Mouse (Mus musculus) erythroid progenitor cell, adult 5-6 weeks (primary cell): ENCODE data around the gene Ulk4. TPM values are rescaled to one million over a fixed set of nuclear protein-coding genes. Genes with fewer than 3 reads are reported as not detected.

ENCODE experiments used
- ATAC-seq: replicated peaks from 2 replicates; pipeline ENCODE4 v1.8.0; 2016; ENCODE audit warnings: moderate number of reproducible peaks, mild to moderate bottlenecking, moderate TSS enrichment, inconsistent platforms; ENCODE audit not compliant: poor library complexity, low FRiP score, severe bottlenecking
- total RNA-seq, 2 experiments: library from RNA; stranded (forward) in 1 of 2; stranded (reverse) in 1 of 2; fragments of 150-400 nt in 1 of 2; fragments of 186-747, 209-891 nt in 1 of 2; gene quantifications; 2 replicates each; pipeline versions ENCODE4 v1.2.3 to v1.2.4; 2015 to 2017; ENCODE audit warnings: low replicate concordance in 2 of 2

The Ulk4 gene
- total RNA-seq, 2 experiments from 2014 or later: 2.5 TPM; not detected in 1

DNA sequence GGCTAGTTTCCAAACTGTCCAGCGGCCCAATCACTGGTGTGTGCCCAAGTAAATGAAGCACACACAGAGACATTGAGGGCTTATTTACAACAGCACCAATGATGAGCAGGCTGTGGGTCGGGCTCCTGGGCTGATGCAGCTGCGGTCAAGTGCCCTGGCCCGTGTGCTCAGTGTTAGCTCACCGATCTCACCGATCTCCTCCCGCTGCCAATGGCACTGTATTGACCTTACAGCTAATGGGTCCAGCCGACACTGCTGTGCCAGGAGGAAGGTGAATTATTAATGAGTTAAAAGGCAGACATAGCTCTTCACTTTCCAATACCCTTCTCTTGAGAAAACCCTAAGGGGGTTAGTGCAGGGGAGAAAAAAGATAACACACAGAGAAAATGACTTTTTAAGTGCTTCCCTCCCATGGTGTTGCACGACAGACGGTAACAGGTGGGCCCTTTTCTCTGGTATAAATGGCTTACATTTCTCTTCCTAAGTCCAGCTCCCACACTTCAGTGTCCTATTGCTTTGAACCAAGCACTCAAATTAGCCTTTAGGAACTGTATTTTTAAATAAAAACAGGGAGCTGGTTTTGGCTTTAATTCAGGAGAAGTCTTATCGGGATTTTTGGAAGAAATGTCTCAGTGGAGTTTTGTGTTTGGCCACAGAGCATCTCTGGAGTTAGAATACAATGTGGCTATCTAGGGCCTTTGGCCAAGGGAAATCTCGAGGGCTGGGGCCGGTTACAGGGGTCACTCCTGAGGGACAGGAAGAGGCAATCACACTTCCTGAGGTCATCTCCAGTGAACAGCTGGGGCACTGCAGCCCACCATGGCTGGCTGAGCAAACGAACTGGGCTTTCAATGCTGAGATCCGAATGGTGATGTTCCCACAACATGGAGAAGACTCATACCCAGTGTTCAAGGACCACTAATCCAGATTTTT, 282.5 kb downstream of the Ulk4 start:
- ATAC-seq: no peak

DNA sequence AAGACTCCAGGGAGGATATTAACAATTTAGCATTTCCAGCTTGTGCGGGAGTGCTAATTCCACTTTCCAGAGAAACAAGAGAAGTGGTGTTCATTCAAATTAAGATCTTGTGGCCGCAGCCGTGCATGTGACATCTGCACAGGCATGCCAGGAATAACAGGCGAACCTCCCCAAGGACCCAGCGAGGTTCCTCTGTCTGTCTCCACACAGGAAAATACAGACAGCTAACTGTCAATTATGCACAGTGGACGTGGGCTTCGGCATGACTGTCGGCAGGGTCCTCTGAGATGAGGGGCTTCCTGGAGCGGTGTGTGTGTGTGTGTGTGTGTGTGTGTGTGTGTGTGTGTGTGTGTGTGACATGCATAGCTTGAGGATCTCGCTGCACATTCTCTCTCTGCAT, 284.0 kb downstream of the Ulk4 start:
- ATAC-seq: no peak

DNA sequence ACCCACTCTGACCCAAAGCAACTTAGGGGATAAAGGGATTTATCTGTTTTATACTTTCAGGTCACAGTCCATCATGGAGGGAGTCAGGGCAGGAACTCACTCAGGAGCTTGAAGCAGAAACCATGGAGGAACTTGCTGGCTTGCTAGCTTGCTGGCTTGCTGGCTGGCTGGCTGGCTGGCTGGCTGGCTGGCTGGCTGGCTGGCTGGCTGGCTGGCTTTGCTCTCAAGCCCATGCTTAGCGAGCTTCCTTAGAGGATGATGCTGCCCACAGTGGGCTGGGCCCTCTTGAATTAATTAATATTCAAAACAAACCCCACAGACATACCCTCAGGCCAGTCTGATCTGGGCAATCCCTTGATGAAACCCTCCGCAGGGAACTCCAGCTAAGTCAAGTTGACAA, 285.2 kb downstream of the Ulk4 start:
- ATAC-seq: no peak

DNA sequence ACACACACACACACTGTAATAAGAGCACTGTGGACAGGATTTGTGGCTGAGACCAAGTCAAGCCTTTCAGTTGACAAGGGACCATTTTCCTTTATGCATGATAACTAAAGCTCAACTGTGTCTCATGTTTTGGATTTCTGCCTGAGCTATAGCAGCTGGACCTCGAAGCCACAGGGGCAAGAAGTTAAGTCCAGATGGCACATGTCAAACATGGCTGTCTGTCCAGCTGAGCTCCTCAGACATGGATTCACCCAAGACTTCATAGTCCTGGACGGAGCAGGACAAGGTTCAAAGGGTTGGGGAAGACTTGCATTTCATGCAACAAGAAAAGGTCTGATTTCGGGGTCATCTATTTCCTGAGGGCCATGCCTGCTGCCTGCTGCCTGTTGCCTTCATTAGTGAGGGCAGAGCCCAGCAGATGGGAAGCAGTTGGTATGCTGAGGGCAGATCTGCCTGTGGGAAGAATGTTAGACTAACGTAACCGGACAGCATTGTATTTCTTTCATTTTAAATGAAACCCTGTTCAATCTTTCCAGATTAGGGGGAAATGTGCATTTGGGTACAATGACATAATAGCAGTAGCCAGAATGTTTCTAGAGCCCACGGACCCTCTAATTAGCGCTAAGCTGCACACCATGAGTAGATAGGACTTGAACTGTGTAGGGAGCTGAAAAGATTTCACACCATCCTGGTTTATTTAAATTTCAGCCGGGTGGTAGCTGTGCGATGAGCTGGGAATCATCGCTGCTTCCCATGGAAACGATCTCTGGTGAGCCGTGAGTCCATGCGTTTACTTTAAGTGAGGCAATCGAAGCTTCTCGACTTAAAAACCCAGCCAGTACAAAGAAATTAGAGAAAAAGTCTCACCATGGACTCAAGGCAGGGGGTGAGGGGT, 286.9 kb downstream of the Ulk4 start:
- no peak for ATAC-seq

DNA sequence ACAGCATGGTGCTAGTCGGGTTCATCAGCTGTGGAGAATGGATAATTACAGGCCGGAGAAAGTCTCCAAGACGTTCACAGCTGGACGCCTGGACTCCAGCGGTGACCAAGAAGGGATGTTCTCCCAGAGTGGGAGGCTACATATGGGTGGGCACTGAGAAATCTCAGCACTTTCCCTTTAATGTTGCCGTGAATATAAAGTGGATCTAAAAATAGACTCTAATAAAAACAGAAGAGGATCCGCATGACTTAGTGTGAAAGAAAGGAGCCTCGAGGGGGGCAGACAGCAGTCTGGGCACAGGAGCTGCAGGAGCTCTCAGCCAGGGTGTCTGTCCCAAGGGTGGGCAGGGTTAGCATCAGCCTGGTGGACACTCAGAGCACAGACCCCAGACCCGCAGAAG, 288.9 kb downstream of the Ulk4 start:
- ATAC-seq: no peak

DNA sequence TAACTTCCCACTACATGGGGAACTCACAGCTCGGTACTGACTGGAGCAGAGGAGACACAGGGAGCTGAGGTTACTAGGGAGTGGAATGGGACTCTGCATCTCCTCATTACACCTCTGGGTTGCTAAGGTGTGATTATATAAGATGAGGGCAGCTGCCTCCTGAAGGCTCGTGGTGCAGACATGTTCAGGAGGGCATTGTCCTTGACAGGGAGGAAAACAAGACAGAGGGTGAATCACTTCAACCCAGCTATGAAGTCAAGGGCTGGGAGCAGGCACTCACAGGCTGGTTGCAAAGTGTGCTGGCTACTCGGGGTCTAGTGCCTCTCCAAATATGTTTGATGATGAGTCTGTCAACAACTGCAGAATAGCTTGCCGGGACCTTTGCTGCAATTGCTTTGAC, 290.0 kb downstream of the Ulk4 start:
- no peak for ATAC-seq

DNA sequence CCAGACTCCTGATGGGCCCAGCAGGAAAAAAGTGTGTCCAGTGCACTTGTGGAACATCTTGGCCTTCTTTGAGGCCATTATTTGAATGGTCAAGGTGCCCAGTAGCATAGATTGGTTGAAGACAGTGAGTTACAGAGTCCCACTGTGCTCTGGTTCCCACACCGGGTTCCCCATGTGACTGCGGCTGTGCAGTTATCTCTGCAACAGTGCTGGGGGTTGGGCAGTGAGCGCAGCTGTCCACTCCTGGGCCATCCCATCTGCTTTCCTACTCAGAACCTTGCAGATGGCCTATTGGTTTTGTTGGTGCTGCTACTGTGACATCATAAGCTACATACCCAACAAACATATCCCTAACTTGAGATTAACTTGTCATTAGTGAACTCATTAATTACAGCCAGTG, 290.7 kb downstream of the Ulk4 start:
- no peak for ATAC-seq

DNA sequence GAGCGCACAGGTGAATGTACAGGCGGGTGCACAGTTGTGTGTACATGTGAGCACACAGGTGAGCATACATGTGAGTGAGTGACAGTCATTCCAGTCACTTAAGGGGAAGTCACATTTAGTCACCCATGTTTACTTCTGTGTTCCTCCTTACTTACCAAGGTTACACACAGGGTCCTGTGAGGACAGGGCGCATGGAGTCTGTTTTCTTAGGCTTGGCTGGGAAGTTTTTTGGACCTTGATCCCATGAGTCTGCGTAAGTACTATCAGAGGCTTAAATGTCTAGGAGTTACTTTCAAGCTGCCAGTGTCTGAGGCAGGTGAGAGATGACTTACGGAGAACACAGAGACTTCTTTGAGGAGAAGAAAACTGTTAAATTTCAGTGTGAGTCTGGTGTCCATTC, 291.5 kb downstream of the Ulk4 start:
- no peak for ATAC-seq

DNA sequence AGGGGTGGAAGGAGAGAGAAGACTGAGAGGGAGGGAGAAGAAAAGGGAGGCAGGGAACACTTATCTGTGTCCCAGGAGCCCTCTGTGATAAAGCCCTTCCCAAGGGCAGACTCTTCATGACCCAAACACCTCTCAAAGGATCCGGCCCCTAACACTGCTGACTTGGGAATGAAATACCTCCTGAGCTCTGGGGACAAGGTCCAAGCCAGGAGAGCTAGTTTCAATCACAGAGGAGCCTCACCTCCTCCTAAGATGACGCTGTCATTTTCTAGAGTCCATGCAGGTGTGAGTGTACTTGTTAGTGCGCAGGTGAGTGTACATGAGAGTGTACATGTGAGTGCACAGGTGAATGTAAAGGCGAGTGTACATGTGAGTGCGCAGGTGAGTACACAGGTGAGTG, 292.0 kb downstream of the Ulk4 start:
- no peak for ATAC-seq

DNA sequence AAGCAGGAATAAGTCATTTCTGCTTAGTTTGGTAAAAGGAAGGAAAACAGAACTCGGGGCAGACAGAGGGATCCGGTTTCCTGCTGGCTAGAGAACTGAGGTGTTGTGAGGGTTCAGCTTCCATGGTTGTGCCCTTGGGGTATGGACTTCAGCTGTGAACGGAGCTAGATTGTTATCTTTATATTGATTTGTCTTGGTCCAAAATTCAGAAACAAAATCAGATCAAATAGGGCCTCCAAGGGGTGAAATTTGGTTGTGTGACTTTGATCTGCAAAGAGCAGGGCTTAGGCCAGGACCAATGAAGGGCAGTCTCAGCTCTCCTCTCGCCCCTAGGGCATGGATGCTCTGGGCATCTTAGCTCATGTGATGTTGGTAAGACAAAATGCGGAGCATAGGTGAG, 292.5 kb downstream of the Ulk4 start:
- ATAC-seq: no peak

DNA sequence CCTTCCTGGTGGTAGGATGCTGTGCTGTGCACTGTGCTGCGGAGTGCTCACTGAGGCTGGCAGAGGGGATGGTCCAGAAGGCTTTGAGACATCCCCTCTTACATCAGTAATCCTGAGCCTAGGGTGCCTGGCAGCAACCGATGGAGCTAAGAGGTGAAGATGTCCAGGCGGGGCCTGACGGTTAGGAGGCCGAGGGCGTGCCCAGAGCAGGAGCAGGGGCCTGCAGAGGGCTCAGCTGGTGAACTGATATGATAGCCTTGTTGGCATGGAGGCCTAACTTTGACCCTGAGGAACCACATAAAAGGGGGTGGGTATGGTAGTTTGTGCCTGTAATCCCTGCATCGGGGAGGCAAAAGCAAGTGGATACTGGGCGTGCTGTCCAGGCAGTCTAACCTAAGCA, 293.1 kb downstream of the Ulk4 start:
- no peak for ATAC-seq

DNA sequence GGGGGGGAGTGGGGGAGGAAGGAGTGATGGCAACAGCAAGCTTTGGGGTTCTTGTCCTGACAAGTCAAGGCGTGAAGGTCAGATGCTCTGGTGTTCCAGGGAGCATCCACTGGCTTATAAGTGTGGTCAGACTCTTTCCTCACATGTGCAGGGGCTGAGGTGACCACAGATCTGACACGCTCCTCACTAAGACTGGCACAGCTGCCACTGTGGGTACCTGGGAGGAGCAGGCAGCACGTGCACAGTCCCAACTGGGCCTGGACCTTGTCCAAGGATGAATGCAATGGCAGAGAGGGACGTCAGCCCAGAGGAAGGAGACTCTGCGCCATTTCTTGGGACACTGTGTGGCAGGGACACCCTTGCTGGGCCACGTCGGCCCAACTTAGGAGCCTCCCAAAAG, 295.2 kb downstream of the Ulk4 start:
- no peak for ATAC-seq

DNA sequence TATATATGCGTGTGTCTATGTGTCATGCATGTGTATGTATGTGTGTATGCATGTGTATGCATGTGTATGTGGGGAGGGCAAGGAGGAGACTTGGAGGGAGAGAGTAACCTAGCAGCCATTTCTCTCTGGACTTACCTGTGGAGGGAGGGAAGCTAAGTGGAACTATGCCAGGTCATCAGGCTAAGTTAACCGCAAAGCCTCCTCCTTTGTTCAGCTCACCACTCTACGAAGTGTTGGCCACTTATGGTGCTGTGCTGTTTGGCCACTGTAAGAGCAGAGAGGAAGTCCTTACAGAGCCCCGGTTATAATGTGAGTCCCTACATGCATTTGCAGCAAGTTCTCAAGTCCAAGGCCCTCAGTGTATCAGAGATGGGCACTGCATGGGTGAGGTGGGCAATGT, 300.1 kb downstream of the Ulk4 start:
- no peak for ATAC-seq

DNA sequence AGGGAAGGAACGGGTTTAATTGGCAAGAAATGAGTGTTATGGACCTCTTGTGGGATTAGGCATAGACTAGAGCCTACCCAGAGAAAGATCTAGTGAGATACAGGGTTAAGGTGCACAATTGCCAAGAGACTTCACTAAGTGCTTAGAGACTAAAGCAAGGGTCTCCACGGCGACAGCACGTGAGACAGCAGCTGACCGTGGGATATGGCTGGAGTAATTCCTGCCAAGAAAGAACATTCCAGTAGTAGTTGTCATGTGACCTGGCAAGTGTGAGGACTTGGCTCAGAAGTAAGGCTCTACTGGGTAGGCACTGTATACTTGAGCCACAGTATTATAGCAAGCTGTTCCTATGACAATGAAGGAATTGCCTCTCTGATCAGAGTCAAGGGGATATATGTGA, 300.8 kb downstream of the Ulk4 start:
- no peak for ATAC-seq

DNA sequence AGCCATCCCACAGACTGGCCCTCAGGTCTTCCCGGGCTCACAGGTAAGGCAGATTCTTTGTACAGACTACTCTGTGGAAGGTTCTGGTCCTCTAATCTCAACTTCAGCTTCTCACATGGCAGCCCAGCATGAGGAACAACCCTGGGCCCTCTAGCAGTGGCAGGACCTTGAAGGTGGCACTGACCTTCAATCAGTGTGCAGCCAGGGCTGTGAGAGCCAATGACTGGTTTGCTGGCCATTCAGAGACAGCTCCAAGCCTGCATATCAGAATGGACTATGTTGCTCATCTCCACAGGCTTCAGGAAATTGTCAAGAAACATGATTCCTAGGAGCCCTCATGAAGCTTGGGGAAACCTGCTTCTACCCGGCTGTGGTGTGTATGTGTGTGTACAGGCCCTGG, 302.8 kb downstream of the Ulk4 start:
- no peak for ATAC-seq

DNA sequence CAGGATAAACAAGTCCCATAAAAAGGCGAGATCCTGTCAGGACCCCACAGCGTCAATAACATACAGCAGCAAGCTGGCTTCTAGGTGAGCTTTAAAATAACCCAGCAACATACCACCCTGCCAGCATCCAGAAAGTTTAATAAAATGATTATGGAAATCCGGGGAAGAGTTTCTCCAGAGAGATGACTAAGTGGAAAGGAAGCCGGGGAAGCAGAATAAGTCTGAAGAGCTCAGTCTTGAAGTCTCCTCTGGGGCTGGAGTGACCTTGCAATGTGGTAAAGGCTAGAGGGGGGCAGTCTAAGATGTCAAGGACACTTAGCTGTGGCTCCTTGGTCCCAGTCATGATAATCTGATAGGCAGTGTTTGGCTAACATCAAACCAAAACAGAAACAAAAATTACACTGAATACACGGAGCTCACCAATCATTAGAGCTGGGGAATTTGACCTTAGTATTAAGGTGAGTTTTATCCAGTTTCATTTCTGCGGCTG, 303.9 kb downstream of the Ulk4 start:
- no peak for ATAC-seq

DNA sequence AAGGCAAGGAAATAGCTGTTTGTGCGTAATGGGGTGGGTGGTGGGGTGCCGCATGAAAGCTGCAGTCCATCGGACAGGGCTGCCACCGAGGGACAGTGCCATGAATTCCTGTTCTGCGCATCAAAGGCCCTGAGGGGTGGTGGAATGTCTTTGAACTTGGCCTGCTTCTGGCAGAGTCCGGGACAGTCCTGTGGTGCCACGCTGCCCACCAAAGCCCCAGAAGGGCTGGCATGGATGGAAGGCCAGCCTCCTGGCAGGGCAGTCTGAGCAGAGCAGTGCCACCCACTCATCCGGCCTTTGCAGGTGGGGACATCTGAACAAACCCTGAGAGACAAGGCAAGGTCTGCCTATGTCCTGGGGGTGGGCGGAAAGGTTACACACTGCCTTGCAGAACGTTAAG, 312.0 kb downstream of the Ulk4 start:
- no peak; the same call in 1 of the 2 replicates for ATAC-seq

DNA sequence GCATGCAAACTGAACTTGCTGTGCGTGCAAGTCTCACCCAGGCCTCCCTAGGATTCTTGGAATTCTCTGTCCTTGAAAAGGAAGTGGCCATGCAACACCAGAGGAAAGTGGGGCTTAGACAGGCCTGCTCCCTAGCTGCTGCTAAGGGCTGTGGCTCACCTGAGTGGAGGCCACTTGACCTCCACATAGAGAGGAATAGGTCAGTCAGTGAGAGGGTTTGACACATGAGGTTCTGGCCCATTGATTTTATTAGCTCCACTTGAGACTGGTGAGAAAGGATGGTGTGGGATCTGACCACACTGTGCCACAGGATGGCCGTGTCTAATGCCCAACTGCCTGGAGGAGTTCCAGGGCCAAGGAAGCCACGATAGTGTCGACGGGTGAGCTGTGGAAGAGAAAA, 312.8 kb downstream of the Ulk4 start:
- ATAC-seq: no peak

DNA sequence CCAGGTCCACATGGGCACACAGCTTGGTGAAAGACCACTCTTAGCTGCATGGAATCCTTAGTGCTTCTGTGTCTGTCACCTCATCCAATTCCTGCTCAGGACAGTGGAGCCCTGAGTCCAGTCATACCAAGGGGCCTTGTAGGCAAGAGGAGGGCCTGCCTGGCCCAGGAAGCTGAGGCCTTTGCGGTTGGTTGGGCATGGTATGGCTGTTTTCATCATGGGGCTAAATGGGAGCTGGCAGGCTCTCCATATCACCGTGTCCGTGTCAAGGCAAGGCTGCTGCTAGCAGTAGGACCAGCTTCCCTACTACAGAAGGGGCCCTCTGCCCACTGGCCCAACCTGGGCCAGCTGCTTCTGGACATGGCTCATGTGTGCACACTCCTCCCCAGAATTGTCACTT, 313.3 kb downstream of the Ulk4 start:
- ATAC-seq: no peak

DNA sequence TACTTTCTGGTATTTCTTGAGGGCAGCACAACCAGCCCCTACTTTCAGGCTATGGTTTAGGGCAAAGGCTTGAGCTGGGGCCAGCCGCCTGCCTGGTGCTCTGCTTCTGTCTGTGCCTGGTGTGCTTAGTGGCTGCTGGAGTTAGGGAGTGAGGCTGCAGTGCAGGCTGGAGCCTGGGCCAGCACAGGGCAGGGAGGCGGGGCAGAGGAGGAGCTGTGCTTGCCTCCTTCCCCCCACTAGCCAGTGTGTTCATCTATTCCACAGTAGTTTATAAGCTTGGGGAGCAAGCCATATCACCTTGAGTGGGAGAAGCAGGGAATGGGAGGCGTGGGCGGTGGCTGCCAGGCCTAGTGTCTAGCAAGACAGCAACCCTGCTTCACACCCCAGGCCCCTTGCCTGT, 313.9 kb downstream of the Ulk4 start:
- no peak for ATAC-seq
